Mouse (Mus musculus) E14TG2a.4 (cell line): ENCODE data around the gene Slc16a2.

Source experiments
- CTCF ChIP-seq: conservative IDR thresholded peaks from 2 replicates; pipeline ENCODE4 v1.5.1; 2014; ENCODE audit warnings: low read length
- NANOG ChIP-seq: IDR thresholded peaks from 2 replicates; pipeline ENCODE4 v1.6.1; 2014; ENCODE audit warnings: borderline replicate concordance, low read length, mixed read lengths

DNA sequence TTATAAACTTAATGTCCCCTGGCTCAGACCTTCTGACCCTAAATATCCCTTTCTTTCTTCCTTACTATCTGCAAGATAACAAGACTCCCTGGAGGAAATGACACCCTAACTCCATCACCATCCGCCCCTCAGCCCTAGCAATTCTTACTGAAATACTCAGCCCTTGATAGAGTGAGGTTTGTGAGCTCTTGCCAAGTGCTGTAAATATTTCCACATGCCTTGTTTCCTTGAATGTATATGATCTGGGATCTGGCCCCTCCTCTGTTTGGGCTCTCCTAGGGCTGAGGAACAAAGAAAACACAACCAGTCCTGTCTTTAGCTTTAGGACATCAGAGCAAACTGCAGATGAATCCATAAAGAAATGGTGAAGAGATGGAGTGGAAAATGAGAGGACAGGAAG, 9.1 kb downstream of the Slc16a2 start:
- no peak for TF ChIP-seq CTCF
- TF ChIP-seq NANOG = no peak
